Mouse (Mus musculus): ENCODE results near the gene Atp2c2. TPM values are rescaled to one million over a fixed set of nuclear protein-coding genes. Genes with fewer than 3 reads are reported as not detected.
A peak's percentile ranks its signal among the peaks of the same experiment; 100 is the strongest.

Atp2c2 gene
- polyA plus RNA-seq, 1 experiment from 2014 or later, result 3.1 TPM

DNA sequence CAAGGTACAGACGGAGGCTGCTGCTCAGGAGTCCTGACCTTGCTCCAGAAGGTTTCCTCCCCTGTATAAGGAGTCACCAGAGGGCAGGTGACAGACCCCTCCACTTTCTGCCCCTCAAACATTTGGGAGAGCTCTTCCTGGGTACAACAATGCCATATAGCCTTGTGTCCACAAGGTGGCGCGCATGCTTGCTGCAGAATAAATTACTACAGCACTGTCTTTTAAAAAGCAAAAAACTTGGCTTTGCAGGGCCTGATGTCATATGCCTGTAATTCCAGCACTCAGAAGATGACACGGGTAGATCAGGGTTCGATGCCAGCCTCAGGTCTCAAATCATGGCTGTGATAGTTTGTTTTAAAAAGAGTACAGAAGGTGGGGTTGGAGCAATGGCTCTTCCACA, 82.9 kb downstream of the Atp2c2 start:
- Histone ChIP-seq H3K36me3 (ENCODE audit: control insufficient read depth, insufficient read depth, low read length) (no peaks in the 10 kb centered on the region), H3K9me3 (ENCODE audit: control insufficient read depth, low read length) (no peaks in the 10 kb centered on the region), H3K27ac (ENCODE audit: low read depth) (no peak overlapping the region), H3K4me1 (replicated peaks; ENCODE audit: control insufficient read depth, insufficient read depth, low read length) (peaks cover 5% of the 10 kb centered on the region), H3K4me2 (ENCODE audit: low read length) (no peak overlapping the region), H3K4me3 (ENCODE audit: low read depth, low read length) (no peak overlapping the region), H3K27me3 (replicated peaks; ENCODE audit: control insufficient read depth, insufficient read depth, low read length) (no peaks in the 10 kb centered on the region), H3K9ac (ENCODE audit: low read length) (no peak overlapping the region)
- ATAC-seq (replicated peaks; ENCODE audit: low FRiP score, low TSS enrichment, low read depth) (no peak), DNase-seq (ENCODE audit: low spot score) (peak; percentile 83)
- WGBS, result 5% methylated on average over 5 of the region's 5 CpGs

DNA sequence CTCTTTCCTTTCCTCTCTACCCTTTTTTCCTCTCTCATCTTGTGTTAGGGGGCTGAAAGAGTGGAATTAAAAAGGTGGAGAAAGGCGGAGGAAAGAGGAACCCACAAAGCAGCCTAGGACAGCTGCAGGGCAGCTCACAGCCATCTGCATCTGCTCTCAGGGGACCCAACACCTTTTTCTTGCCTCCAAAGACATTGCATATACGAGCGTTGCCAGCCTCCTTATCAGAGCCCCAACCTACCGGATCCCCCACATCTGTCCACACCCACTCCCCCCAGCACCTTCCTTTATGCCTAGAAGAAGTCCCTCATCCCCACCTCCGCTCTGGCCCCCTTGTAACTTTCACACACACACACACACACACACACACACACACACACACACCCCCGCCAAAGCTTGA, 83.8 kb downstream of the Atp2c2 start:
- ATAC-seq (replicated peaks; ENCODE audit: low FRiP score, low TSS enrichment, low read depth), result no peak
- no peak overlapping the region for H3K9ac ChIP-seq (ENCODE audit: low read length)
- H3K36me3 ChIP-seq (ENCODE audit: control insufficient read depth, insufficient read depth, low read length), result no peaks in the 10 kb centered on the region
- H3K9me3 ChIP-seq (ENCODE audit: control insufficient read depth, low read length), result no peaks in the 10 kb centered on the region
- 0 out of 2 replicates have a peak, but pooled peaks cover 2% of the 10 kb centered on the region for H3K4me1 ChIP-seq (replicated peaks; ENCODE audit: control insufficient read depth, insufficient read depth, low read length)
- no peak overlapping the region for H3K4me2 ChIP-seq (ENCODE audit: low read length)
- no peak overlapping the region for H3K27ac ChIP-seq (ENCODE audit: low read depth)
- WGBS, result 76% methylated on average over 6 of the region's 6 CpGs
- no peak for DNase-seq (ENCODE audit: low spot score)
- no peak overlapping the region for H3K4me3 ChIP-seq (ENCODE audit: low read depth, low read length)
- H3K27me3 ChIP-seq (replicated peaks; ENCODE audit: control insufficient read depth, insufficient read depth, low read length), result no peaks in the 10 kb centered on the region

DNA sequence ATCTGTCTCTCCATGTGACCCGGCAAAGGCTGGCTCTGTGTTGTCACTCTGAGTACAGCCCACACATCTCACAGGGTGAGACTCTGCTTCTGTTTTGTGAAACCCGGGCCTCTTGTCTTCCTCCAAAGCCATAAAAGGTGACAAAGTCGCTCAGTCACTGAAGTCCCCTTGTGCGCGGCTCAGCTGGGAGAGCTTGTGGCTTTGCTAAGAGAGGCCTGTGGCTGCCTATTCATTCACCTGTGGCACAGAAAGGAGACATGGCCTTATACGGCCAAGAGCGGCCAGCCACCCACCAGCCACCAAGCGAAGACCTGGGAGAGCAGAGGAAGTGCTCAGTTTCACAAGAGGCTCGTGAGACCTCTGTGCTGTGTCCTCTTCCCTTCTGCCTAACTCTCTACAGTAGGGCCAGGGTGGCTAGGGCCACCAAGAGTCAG, 84.3 kb downstream of the Atp2c2 start:
- no peaks in the 10 kb centered on the region for H3K4me1 ChIP-seq (replicated peaks; ENCODE audit: control insufficient read depth, insufficient read depth, low read length)
- no peaks in the 10 kb centered on the region for H3K27me3 ChIP-seq (replicated peaks; ENCODE audit: control insufficient read depth, insufficient read depth, low read length)
- no peaks in the 10 kb centered on the region for H3K36me3 ChIP-seq (ENCODE audit: control insufficient read depth, insufficient read depth, low read length)
- 54% methylated on average over 9 of the region's 9 CpGs for whole genome bisulfite sequencing
- H3K9ac ChIP-seq (ENCODE audit: low read length), result no peak overlapping the region
- H3K9me3 ChIP-seq (ENCODE audit: control insufficient read depth, low read length), result no peaks in the 10 kb centered on the region
- H3K4me2 ChIP-seq (ENCODE audit: low read length), result no peak overlapping the region
- ATAC-seq (replicated peaks; ENCODE audit: low FRiP score, low TSS enrichment, low read depth) (no peak), DNase-seq (ENCODE audit: low spot score) (no peak)
- no peak overlapping the region for H3K27ac ChIP-seq (ENCODE audit: low read depth)
- no peak overlapping the region for H3K4me3 ChIP-seq (ENCODE audit: low read depth, low read length)

DNA sequence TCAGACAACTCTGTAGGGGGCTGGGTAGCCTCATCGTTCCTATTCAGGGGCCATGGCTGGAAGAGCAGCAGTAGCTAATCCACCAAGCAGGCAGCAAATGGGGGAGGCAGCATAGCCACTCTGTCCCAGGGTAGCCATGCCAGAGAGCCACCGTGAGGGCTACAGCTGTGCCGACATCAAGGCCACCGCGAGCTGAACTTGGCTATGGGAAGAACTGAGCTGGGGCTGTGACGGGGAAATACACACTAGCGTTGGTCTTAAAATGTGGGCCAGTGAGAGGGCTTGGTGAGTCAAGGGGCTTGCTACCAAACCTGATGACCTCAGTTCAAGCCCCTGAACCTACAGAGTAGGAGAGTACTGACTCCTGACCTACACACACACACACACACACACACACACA, 84.9 kb downstream of the Atp2c2 start:
- Histone ChIP-seq H3K9ac (ENCODE audit: low read length) (no peak overlapping the region), H3K27ac (ENCODE audit: low read depth) (no peak overlapping the region), H3K4me1 (replicated peaks; ENCODE audit: control insufficient read depth, insufficient read depth, low read length) (no peaks in the 10 kb centered on the region), H3K4me2 (ENCODE audit: low read length) (no peak overlapping the region), H3K9me3 (ENCODE audit: control insufficient read depth, low read length) (no peaks in the 10 kb centered on the region), H3K27me3 (replicated peaks; ENCODE audit: control insufficient read depth, insufficient read depth, low read length) (no peaks in the 10 kb centered on the region), H3K4me3 (ENCODE audit: low read depth, low read length) (no peak overlapping the region), H3K36me3 (ENCODE audit: control insufficient read depth, insufficient read depth, low read length) (no peaks in the 10 kb centered on the region)
- ATAC-seq (replicated peaks; ENCODE audit: low FRiP score, low TSS enrichment, low read depth) (no peak), DNase-seq (ENCODE audit: low spot score) (no peak)
- WGBS, result 78% methylated on average over 7 of the region's 7 CpGs

DNA sequence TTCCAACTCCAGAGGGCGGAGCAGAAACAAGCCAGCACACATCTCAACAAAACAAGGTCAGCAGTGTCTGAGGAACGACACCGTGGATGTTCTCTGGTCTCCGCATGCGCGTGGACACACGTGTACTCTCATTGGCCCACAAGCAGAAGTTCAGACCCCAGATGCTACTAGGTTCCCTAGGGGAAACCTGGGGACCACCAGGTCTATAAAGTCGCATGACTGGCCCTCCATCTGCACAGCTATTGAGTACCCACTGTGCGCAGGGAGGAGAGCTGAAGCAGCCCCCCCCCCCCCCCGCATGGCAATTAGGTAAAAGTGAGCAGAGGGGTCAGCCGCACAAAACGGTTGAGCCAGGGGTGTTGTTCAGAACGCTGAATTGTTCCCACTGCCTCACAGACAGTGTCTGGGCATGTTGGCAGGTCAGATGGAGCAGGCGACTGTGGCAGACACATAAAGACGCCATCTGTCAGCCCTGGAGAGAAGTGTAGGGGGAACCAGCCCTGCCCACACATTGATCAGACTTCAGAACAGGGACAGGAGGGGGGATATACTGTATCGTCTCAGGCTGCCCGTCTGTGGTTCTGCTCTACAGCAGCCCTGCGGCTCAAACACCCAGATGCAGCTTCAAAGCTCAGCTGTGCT, 86.1 kb downstream of the Atp2c2 start:
- no peak overlapping the region for H3K9ac ChIP-seq (ENCODE audit: low read length)
- WGBS, result 61% methylated on average over 18 of the region's 18 CpGs
- no peak overlapping the region for H3K4me2 ChIP-seq (ENCODE audit: low read length)
- ATAC-seq (replicated peaks; ENCODE audit: low FRiP score, low TSS enrichment, low read depth) (no peak), DNase-seq (ENCODE audit: low spot score) (no peak)
- H3K4me1 ChIP-seq (replicated peaks; ENCODE audit: control insufficient read depth, insufficient read depth, low read length), result no peaks in the 10 kb centered on the region; the same call in 1 of the 2 replicates
- no peak overlapping the region for H3K4me3 ChIP-seq (ENCODE audit: low read depth, low read length)
- no peaks in the 10 kb centered on the region for H3K36me3 ChIP-seq (ENCODE audit: control insufficient read depth, insufficient read depth, low read length)
- no peaks in the 10 kb centered on the region for H3K9me3 ChIP-seq (ENCODE audit: control insufficient read depth, low read length)
- no peaks in the 10 kb centered on the region for H3K27me3 ChIP-seq (replicated peaks; ENCODE audit: control insufficient read depth, insufficient read depth, low read length)
- H3K27ac ChIP-seq (ENCODE audit: low read depth), result no peak overlapping the region

DNA sequence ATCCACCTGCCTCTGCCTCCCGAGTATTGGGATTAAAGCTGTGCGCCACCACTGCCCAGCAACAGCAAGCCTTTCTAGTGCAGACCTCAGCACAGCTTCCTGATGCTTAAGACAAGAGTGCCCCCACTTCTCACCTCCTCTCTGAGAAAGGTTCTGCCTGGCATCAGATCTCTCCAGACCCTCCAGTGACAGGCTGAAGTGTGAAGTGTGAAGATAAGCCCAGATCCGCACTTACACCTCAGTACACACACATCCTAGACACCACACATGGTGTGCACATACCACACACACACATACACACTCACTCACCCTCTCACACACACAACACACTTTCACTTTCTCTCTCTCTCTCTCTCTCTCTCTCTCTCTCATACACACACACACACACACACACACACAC, 87.1 kb downstream of the Atp2c2 start:
- Histone ChIP-seq H3K36me3 (ENCODE audit: control insufficient read depth, insufficient read depth, low read length) (no peaks in the 10 kb centered on the region), H3K4me2 (ENCODE audit: low read length) (no peak overlapping the region), H3K9ac (ENCODE audit: low read length) (no peak overlapping the region), H3K4me3 (ENCODE audit: low read depth, low read length) (no peak overlapping the region), H3K4me1 (replicated peaks; ENCODE audit: control insufficient read depth, insufficient read depth, low read length) (peaks cover 8% of the 10 kb centered on the region), H3K27me3 (replicated peaks; ENCODE audit: control insufficient read depth, insufficient read depth, low read length) (no peaks in the 10 kb centered on the region), H3K9me3 (ENCODE audit: control insufficient read depth, low read length) (no peaks in the 10 kb centered on the region), H3K27ac (ENCODE audit: low read depth) (no peak overlapping the region)
- ATAC-seq (replicated peaks; ENCODE audit: low FRiP score, low TSS enrichment, low read depth) (no peak), DNase-seq (ENCODE audit: low spot score) (no peak)
- WGBS, result 64% methylated on average over 3 of the region's 3 CpGs

DNA sequence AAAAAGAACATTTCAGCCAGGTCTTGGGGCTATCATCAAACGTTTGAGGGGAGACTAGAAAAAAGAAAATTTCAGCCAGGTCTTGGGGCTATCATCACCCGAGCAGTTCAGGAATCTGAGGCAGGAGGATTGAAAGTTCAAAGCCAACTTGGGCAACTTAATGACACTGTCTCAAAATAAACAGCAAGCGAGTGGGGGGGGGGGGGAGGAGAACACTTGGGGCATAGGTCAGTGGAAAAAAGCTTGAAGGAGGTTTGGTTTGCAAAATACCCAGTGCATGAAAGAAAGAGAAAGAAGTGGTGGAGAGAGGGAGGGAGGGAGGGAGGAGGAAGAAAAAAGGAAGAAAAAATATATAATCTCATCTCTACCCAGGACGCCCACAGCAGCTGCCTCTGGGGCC, 87.5 kb downstream of the Atp2c2 start:
- no peaks in the 10 kb centered on the region for H3K9me3 ChIP-seq (ENCODE audit: control insufficient read depth, low read length)
- WGBS, result 37% methylated on average over 4 of the region's 4 CpGs
- H3K36me3 ChIP-seq (ENCODE audit: control insufficient read depth, insufficient read depth, low read length), result no peaks in the 10 kb centered on the region
- no peaks in the 10 kb centered on the region for H3K27me3 ChIP-seq (replicated peaks; ENCODE audit: control insufficient read depth, insufficient read depth, low read length)
- no peak overlapping the region for H3K4me3 ChIP-seq (ENCODE audit: low read depth, low read length)
- ATAC-seq (replicated peaks; ENCODE audit: low FRiP score, low TSS enrichment, low read depth) (no peak), DNase-seq (ENCODE audit: low spot score) (no peak)
- no peak overlapping the region for H3K9ac ChIP-seq (ENCODE audit: low read length)
- no peak overlapping the region for H3K27ac ChIP-seq (ENCODE audit: low read depth)
- no peak overlapping the region for H3K4me2 ChIP-seq (ENCODE audit: low read length)
- H3K4me1 ChIP-seq (replicated peaks; ENCODE audit: control insufficient read depth, insufficient read depth, low read length), result peaks cover 13% of the 10 kb centered on the region

DNA sequence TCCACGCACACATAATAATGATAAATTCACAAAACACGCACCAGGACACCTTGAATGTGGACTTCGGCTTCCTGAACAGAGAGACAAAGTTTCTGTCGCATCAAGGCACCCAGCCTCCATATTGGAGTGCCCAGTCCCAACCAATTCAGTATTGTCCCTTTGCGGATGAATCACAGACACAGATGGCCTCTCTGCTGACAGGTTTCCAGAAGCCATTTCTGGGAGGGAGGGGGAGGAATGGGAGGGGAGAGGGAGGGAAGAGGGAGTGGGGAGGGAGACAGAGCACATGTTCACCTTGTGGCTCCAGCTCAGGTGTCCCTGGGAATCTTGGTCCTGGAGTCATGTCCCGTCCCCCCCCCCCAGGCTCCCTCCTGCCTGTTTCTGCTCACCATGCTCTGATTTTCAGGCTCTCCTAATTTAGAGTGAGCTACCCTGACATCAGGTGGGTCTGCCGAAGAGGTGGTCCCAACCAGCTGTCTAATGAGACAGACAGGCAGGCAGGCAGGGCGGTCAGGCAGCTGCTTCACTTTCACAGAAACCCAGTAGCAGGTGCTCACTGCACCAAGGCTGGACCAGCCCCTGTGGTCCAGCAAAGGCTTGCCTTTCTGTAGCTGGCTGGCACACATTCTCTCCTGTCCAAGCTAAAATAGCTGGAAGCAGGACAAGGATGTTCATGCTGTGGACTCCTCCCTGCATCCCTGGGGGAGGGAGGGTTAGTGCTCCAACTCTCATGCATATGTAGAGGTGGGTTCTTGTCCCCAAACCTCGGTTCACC, 89.0 kb downstream of the Atp2c2 start:
- Histone ChIP-seq H3K9me3 (ENCODE audit: control insufficient read depth, low read length) (no peaks in the 10 kb centered on the region), H3K4me1 (replicated peaks; ENCODE audit: control insufficient read depth, insufficient read depth, low read length) (peaks cover 13% of the 10 kb centered on the region), H3K4me2 (ENCODE audit: low read length) (no peak overlapping the region), H3K36me3 (ENCODE audit: control insufficient read depth, insufficient read depth, low read length) (no peaks in the 10 kb centered on the region), H3K4me3 (ENCODE audit: low read depth, low read length) (no peak overlapping the region), H3K27me3 (replicated peaks; ENCODE audit: control insufficient read depth, insufficient read depth, low read length) (no peaks in the 10 kb centered on the region), H3K9ac (ENCODE audit: low read length) (no peak overlapping the region), H3K27ac (ENCODE audit: low read depth) (no peak overlapping the region)
- DNase-seq (ENCODE audit: low spot score) (no peak), ATAC-seq (replicated peaks; ENCODE audit: low FRiP score, low TSS enrichment, low read depth) (no peak)
- WGBS, result 70% methylated on average over 9 of the region's 9 CpGs

DNA sequence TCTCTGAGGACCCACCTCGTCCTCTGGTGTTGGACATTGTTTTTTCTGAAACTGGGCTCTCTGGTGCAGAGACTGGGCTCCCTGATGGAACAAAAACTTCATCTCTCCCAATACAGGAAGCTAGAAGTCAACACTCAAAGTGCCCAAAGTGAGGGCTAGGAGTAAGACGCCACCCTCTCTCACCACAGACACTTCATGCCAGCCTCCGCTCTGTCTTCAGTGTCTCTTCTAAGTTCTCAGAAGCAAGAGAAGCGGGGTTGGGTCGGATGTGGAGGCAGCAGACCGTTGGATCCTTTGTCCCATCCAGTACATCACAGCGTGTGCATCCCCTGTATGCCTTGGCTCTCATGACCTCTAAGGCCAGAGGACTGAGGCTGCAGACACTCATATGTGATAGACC, 89.8 kb downstream of the Atp2c2 start:
- H3K4me2 ChIP-seq (ENCODE audit: low read length), result no peak overlapping the region
- peaks cover 13% of the 10 kb centered on the region for H3K4me1 ChIP-seq (replicated peaks; ENCODE audit: control insufficient read depth, insufficient read depth, low read length)
- no peaks in the 10 kb centered on the region for H3K9me3 ChIP-seq (ENCODE audit: control insufficient read depth, low read length)
- WGBS, result 90% methylated on average over 7 of the region's 7 CpGs
- H3K27ac ChIP-seq (ENCODE audit: low read depth), result no peak overlapping the region
- DNase-seq (ENCODE audit: low spot score), result no peak
- H3K9ac ChIP-seq (ENCODE audit: low read length), result no peak overlapping the region
- no peak overlapping the region for H3K4me3 ChIP-seq (ENCODE audit: low read depth, low read length)
- no peak for ATAC-seq (replicated peaks; ENCODE audit: low FRiP score, low TSS enrichment, low read depth)
- H3K36me3 ChIP-seq (ENCODE audit: control insufficient read depth, insufficient read depth, low read length), result no peaks in the 10 kb centered on the region
- H3K27me3 ChIP-seq (replicated peaks; ENCODE audit: control insufficient read depth, insufficient read depth, low read length), result no peaks in the 10 kb centered on the region
